Mouse (Mus musculus): ENCODE measurements around the gene Cep19. TPM values are rescaled to one million over a fixed set of nuclear protein-coding genes. Genes with fewer than 3 reads are reported as not detected.
A peak's percentile ranks its signal among the peaks of the same experiment; 100 is the strongest.

Gene Cep19
- polyA plus RNA-seq, 1 experiment from 2014 or later: 29.3 TPM

GRCm38 (mm10) chr16:32102295-32102694 is 2.7 kb downstream of the Cep19 start:
- H3K27me3 ChIP-seq (replicated peaks; ENCODE audit: control insufficient read depth, insufficient read depth, low read length): no peaks in the 10 kb centered on the region
- no peak overlapping the region for H3K4me3 ChIP-seq (ENCODE audit: low read length)
- H3K4me1 ChIP-seq (ENCODE audit: control insufficient read depth, insufficient read depth, low read length): peaks cover 9% of the 10 kb centered on the region; the same call in 1 of the 2 replicates
- H3K9ac ChIP-seq (ENCODE audit: low read depth, low read length): no peak overlapping the region
- no peak overlapping the region for H3K4me2 ChIP-seq (ENCODE audit: low read depth, low read length)
- no peaks in the 10 kb centered on the region for H3K9me3 ChIP-seq (ENCODE audit: control insufficient read depth, low read length)
- ATAC-seq: no peak
- H3K27ac ChIP-seq (ENCODE audit: low read length): no peak overlapping the region
- WGBS: 83% methylated on average over 13 of the region's 13 CpGs
- peaks cover 5% of the 10 kb centered on the region; the same call in 1 of the 2 replicates for H3K36me3 ChIP-seq (ENCODE audit: control insufficient read depth, insufficient read depth, low read length)

- no peak overlapping the region for H3K4me2 ChIP-seq (ENCODE audit: low read depth, low read length)
- no peaks in the 10 kb centered on the region for H3K4me1 ChIP-seq (ENCODE audit: control insufficient read depth, insufficient read depth, low read length)
- ATAC-seq: no peak
- WGBS: 89% methylated on average over 1 of the region's 1 CpGs
- H3K27ac ChIP-seq (ENCODE audit: low read length): no peak overlapping the region
- no peaks in the 10 kb centered on the region for H3K9me3 ChIP-seq (ENCODE audit: control insufficient read depth, low read length)
- H3K4me3 ChIP-seq (ENCODE audit: low read length): no peak overlapping the region
- H3K36me3 ChIP-seq (ENCODE audit: control insufficient read depth, insufficient read depth, low read length): peaks cover 5% of the 10 kb centered on the region; the same call in 1 of the 2 replicates
- H3K27me3 ChIP-seq (replicated peaks; ENCODE audit: control insufficient read depth, insufficient read depth, low read length): no peaks in the 10 kb centered on the region
- H3K9ac ChIP-seq (ENCODE audit: low read depth, low read length): no peak overlapping the region
These were observed 6.1 kb downstream of the Cep19 start for GRCm38 (mm10) chr16:32105698-32106097.

DNA sequence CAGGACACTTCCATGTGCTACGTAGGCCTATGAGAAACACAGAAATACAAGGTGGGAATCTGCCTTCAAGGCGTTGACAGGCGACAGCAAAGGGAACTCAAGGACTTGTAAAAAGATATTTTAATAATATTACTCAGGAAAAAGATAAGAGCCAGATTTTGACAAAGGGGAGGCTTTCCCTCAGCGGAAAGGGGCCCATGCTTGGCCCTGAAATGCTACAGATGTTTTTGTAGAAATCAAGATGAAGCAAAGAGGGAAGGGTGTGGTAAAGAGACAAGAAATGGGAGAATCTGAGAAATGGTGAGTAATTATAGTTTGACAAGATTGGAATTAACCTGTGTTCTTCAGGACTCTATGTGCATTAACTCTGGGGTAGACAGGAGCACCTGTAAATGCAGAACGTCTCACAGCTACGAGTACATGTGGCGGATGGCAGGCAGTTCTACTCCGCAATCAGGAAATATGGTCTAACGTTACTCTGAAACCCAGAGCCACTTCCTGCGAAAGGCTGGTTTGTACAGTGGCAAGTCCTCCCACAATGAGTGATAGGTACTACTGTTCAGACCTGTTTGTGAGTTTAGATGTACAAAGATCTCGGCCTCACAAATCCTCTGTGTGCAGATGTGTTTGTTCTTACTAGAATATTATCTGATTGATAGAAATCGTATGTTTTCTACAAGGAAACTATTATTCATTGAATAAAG is 7.9 kb downstream of the Cep19 start:
- Histone ChIP-seq H3K27ac (ENCODE audit: low read length) (no peak overlapping the region), H3K9me3 (ENCODE audit: control insufficient read depth, low read length) (no peaks in the 10 kb centered on the region), H3K27me3 (replicated peaks; ENCODE audit: control insufficient read depth, insufficient read depth, low read length) (no peaks in the 10 kb centered on the region), H3K4me2 (ENCODE audit: low read depth, low read length) (no peak overlapping the region), H3K4me3 (ENCODE audit: low read length) (no peak overlapping the region), H3K36me3 (ENCODE audit: control insufficient read depth, insufficient read depth, low read length) (peaks cover 5% of the 10 kb centered on the region; the same call in 1 of the 2 replicates), H3K4me1 (ENCODE audit: control insufficient read depth, insufficient read depth, low read length) (no peaks in the 10 kb centered on the region), H3K9ac (ENCODE audit: low read depth, low read length) (no peak overlapping the region)
- no peak for ATAC-seq
- WGBS: 90% methylated on average over 12 of the region's 12 CpGs

DNA sequence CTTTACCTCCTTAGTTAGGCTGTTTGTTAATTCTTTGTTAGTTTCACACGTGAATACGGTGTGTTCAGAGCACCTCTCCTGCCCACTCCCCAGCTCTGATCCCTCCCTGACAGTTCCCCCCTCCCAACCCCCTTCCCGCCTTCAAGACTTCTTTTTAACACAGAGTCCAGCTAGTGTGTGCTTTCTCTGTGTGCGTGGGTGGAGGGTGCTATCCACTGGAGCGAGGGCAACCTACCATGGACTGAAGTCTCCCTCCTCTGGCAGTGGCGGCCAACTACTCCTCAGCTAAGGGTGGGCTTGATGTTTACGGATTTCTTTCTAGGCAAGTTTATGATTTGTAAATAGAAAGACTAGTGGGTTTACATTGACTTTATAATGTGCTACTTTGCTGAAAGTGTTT is 8.6 kb downstream of the Cep19 start:
- Histone ChIP-seq H3K4me3 (ENCODE audit: low read length) (no peak overlapping the region), H3K27ac (ENCODE audit: low read length) (no peak overlapping the region), H3K4me2 (ENCODE audit: low read depth, low read length) (no peak overlapping the region), H3K27me3 (replicated peaks; ENCODE audit: control insufficient read depth, insufficient read depth, low read length) (no peaks in the 10 kb centered on the region), H3K9ac (ENCODE audit: low read depth, low read length) (no peak overlapping the region), H3K4me1 (ENCODE audit: control insufficient read depth, insufficient read depth, low read length) (no peaks in the 10 kb centered on the region), H3K9me3 (ENCODE audit: control insufficient read depth, low read length) (no peaks in the 10 kb centered on the region), H3K36me3 (ENCODE audit: control insufficient read depth, insufficient read depth, low read length) (peaks cover 5% of the 10 kb centered on the region; the same call in 1 of the 2 replicates)
- ATAC-seq: no peak
- WGBS: 82% methylated on average over 7 of the region's 7 CpGs

- Histone ChIP-seq H3K4me2 (ENCODE audit: low read depth, low read length) (no peak overlapping the region), H3K4me1 (ENCODE audit: control insufficient read depth, insufficient read depth, low read length) (no peaks in the 10 kb centered on the region), H3K27me3 (replicated peaks; ENCODE audit: control insufficient read depth, insufficient read depth, low read length) (no peaks in the 10 kb centered on the region), H3K36me3 (ENCODE audit: control insufficient read depth, insufficient read depth, low read length) (peaks cover 5% of the 10 kb centered on the region; the same call in 1 of the 2 replicates), H3K9me3 (ENCODE audit: control insufficient read depth, low read length) (no peaks in the 10 kb centered on the region), H3K9ac (ENCODE audit: low read depth, low read length) (no peak overlapping the region), H3K27ac (ENCODE audit: low read length) (no peak overlapping the region), H3K4me3 (ENCODE audit: low read length) (no peak overlapping the region)
- ATAC-seq: no peak
- WGBS: 92% methylated on average over 2 of the region's 2 CpGs
These were observed 9.0 kb downstream of the Cep19 start for GRCm38 (mm10) chr16:32108578-32108977.

- H3K4me2 ChIP-seq (ENCODE audit: low read depth, low read length): no peak overlapping the region
- 73% methylated on average over 15 of the region's 15 CpGs for WGBS
- H3K9me3 ChIP-seq (ENCODE audit: control insufficient read depth, low read length): no peaks in the 10 kb centered on the region
- H3K27ac ChIP-seq (ENCODE audit: low read length): no peak overlapping the region
- no peaks in the 10 kb centered on the region for H3K4me1 ChIP-seq (ENCODE audit: control insufficient read depth, insufficient read depth, low read length)
- no peak overlapping the region for H3K9ac ChIP-seq (ENCODE audit: low read depth, low read length)
- no peak overlapping the region for H3K4me3 ChIP-seq (ENCODE audit: low read length)
- no peak for ATAC-seq
- H3K36me3 ChIP-seq (ENCODE audit: control insufficient read depth, insufficient read depth, low read length): peaks cover 5% of the 10 kb centered on the region; the same call in 1 of the 2 replicates
- H3K27me3 ChIP-seq (replicated peaks; ENCODE audit: control insufficient read depth, insufficient read depth, low read length): no peaks in the 10 kb centered on the region
These were observed 11.5 kb downstream of the Cep19 start for GRCm38 (mm10) chr16:32110951-32111699.

DNA sequence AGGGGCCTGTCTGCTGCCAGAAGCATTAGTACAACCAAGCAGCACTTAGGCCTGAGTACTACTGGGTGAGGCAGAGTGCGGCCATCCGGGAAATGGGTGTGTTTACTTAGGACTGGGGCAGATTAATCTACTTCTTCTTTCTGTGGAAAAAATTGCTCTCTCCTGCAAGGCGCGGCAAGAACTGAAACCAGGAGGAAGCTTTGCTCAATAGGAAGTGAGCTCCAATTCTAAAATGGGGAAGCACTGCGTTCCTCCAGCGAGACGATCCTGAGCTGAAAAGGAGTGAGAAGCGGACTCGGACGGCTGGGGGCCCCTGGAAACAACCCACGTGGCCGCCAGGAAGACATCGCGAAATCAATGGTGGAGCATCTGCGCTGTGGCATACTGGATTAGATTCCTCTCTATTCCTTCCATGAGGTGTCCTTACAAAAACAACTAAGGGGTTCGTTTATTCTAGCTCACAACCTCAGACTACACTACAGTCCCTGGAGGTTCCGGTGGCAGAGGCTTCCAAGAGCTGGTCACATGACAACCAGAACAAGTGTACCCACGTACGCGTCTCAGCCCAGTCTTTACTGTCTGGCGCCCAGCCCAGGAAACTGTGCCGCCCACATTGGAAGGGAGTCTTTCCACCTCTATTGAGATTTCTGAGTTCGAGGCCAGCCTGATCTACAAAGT is 14.1 kb downstream of the Cep19 start:
- no peaks in the 10 kb centered on the region for H3K36me3 ChIP-seq (ENCODE audit: control insufficient read depth, insufficient read depth, low read length)
- ATAC-seq: 0 out of 2 replicates have a peak, but pooled peaks have one; percentile 40
- H3K4me3 ChIP-seq (ENCODE audit: low read length): no peak overlapping the region; the same call in 1 of the 2 replicates
- H3K9ac ChIP-seq (ENCODE audit: low read depth, low read length): no peak overlapping the region
- H3K4me1 ChIP-seq (ENCODE audit: control insufficient read depth, insufficient read depth, low read length): no peaks in the 10 kb centered on the region
- no peaks in the 10 kb centered on the region for H3K9me3 ChIP-seq (ENCODE audit: control insufficient read depth, low read length)
- H3K4me2 ChIP-seq (ENCODE audit: low read depth, low read length): 0 out of 2 replicates have a peak overlapping the region, but pooled peaks have one; percentile 10
- 56% methylated on average over 23 of the region's 23 CpGs for WGBS
- H3K27ac ChIP-seq (ENCODE audit: low read length): no peak overlapping the region
- H3K27me3 ChIP-seq (replicated peaks; ENCODE audit: control insufficient read depth, insufficient read depth, low read length): no peaks in the 10 kb centered on the region

GRCm38 (mm10) chr16:32114406-32114805 is 14.8 kb downstream of the Cep19 start:
- H3K4me1 ChIP-seq (ENCODE audit: control insufficient read depth, insufficient read depth, low read length): no peaks in the 10 kb centered on the region
- no peak overlapping the region for H3K4me2 ChIP-seq (ENCODE audit: low read depth, low read length)
- no peaks in the 10 kb centered on the region for H3K27me3 ChIP-seq (replicated peaks; ENCODE audit: control insufficient read depth, insufficient read depth, low read length)
- H3K9ac ChIP-seq (ENCODE audit: low read depth, low read length): no peak overlapping the region
- no peak for ATAC-seq
- H3K27ac ChIP-seq (ENCODE audit: low read length): no peak overlapping the region
- H3K9me3 ChIP-seq (ENCODE audit: control insufficient read depth, low read length): no peaks in the 10 kb centered on the region
- H3K36me3 ChIP-seq (ENCODE audit: control insufficient read depth, insufficient read depth, low read length): no peaks in the 10 kb centered on the region
- 87% methylated on average over 10 of the region's 10 CpGs for WGBS
- no peak overlapping the region for H3K4me3 ChIP-seq (ENCODE audit: low read length)

GRCm38 (mm10) chr16:32114968-32115695 is 15.5 kb downstream of the Cep19 start:
- Histone ChIP-seq H3K4me3 (ENCODE audit: low read length) (no peak overlapping the region), H3K9ac (ENCODE audit: low read depth, low read length) (no peak overlapping the region), H3K9me3 (ENCODE audit: control insufficient read depth, low read length) (no peaks in the 10 kb centered on the region), H3K4me2 (ENCODE audit: low read depth, low read length) (no peak overlapping the region), H3K27ac (ENCODE audit: low read length) (no peak overlapping the region), H3K27me3 (replicated peaks; ENCODE audit: control insufficient read depth, insufficient read depth, low read length) (no peaks in the 10 kb centered on the region), H3K4me1 (ENCODE audit: control insufficient read depth, insufficient read depth, low read length) (no peaks in the 10 kb centered on the region), H3K36me3 (ENCODE audit: control insufficient read depth, insufficient read depth, low read length) (no peaks in the 10 kb centered on the region)
- WGBS: 13% methylated on average over 15 of the region's 15 CpGs
- ATAC-seq: peak; percentile 31
